Mouse (Mus musculus) liver, adult 2 months (tissue): ENCODE results near the gene Tgm2. TPM values are rescaled to one million over a fixed set of nuclear protein-coding genes. Genes with fewer than 3 reads are reported as not detected.

Source experiments
- DNase-seq: peaks from one replicate; pipeline ENCODE4 v3.0.0-alpha.2; 2011; ENCODE audit warnings: low read depth, low spot score; ENCODE audit errors: extremely low read depth
- H3K27ac ChIP-seq: fragments of 200-500 bp; replicated peaks from 2 replicates; pipeline ENCODE4 v1.5.1; 2012; ENCODE audit warnings: low read depth, mild to moderate bottlenecking, control low read depth, inconsistent platforms, low read length; ENCODE audit not compliant: insufficient read depth
- H3K27me3 ChIP-seq: fragments of 200-500 bp; 2 replicates; pipeline ENCODE4 v1.6.1; 2012; ENCODE audit warnings: mild to moderate bottlenecking, moderate library complexity, low read length, inconsistent platforms; ENCODE audit not compliant: control insufficient read depth, insufficient read depth
- H3K36me3 ChIP-seq: fragments of 200-500 bp; 2 replicates; pipeline ENCODE4 v1.6.1; 2012; ENCODE audit warnings: low read length, inconsistent platforms; ENCODE audit not compliant: control insufficient read depth, insufficient read depth
- H3K4me1 ChIP-seq: fragments of 200-500 bp; 2 replicates; pipeline ENCODE4 v1.6.1; 2011; ENCODE audit warnings: low read length; ENCODE audit not compliant: control insufficient read depth, insufficient read depth
- H3K4me3 ChIP-seq: fragments of 200-500 bp; 2 replicates; pipeline ENCODE4 v1.5.1; 2011; ENCODE audit warnings: low read depth, mild to moderate bottlenecking, control low read depth, low read length, moderate library complexity; ENCODE audit not compliant: insufficient read depth
- H3K79me2 ChIP-seq: fragments of 200-500 bp; 2 replicates; pipeline ENCODE4 v1.6.1; 2012; ENCODE audit warnings: inconsistent platforms, mild to moderate bottlenecking, low read length, moderate library complexity; ENCODE audit not compliant: control insufficient read depth, insufficient read depth
- H3K9ac ChIP-seq: fragments of 200-500 bp; 2 replicates; pipeline ENCODE4 v1.6.1; 2012; ENCODE audit warnings: low read depth, mild to moderate bottlenecking, control low read depth, inconsistent platforms, low read length
- CTCF ChIP-seq: fragments of 200-500 bp; IDR thresholded peaks from 2 replicates; pipeline ENCODE4 v1.5.1; 2011; ENCODE audit warnings: low read depth, low read length, control low read depth
- POLR2A ChIP-seq: fragments of 200-500 bp; IDR thresholded peaks from 2 replicates; pipeline ENCODE4 v1.6.1; 2011; ENCODE audit warnings: low read length, control low read depth; ENCODE audit not compliant: insufficient read depth; ENCODE audit errors: extremely low read depth
- WGBS: fragments of 180-500 bp; shearing (Covaris S2); methylation state at CpG from one replicate; pipeline ENCODE4 v1.1.7; 2018; 5-methylcytosine and 5-hydroxymethylcytosine counted together
- polyA plus RNA-seq: library from polyadenylated mRNA; depleted of rRNA; stranded (reverse); fragments of >200 nt; gene quantifications from 2 replicates; pipeline ENCODE4 v1.2.3, GENCODE M21; 2012
- total RNA-seq: library from RNA; depleted of rRNA; stranded (reverse); fragments of >200 nt; gene quantifications from 2 replicates; pipeline ENCODE4 v1.2.3, GENCODE M21; 2014

The Tgm2 gene
- total and polyA plus RNA-seq, 2 experiments, result 68.3 to 91.7 TPM

DNA sequence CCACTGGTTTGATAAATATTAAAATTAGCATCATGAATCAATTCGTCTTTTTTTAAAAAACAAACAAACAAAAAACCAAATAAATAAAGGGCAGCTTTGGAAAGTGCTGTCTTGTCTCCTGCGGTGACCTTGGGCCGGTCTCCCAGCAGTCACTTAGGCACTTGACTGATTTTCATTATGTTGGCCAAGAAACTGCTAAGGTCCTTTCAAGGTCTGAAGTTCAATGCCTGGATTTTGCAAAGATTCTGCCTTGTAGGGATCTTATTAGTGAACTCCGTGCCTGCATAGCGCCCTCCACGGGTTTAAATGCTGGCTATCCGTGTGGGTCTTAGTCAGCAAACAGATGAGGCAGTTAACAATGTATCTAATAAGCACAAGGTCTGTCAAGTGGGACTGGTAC, 67.3 kb downstream of the Tgm2 start:
- DNase-seq, result peak; percentile 52
- H3K9ac ChIP-seq, result no peak overlapping the region
- H3K27ac ChIP-seq, result peak overlapping the region; percentile 72
- WGBS, result 55% methylated on average over 7 of the region's 7 CpGs
- H3K36me3 ChIP-seq, result peaks cover 2% of the 10 kb centered on the region; the same call in 1 of the 2 replicates
- H3K27me3 ChIP-seq, result no peaks in the 10 kb centered on the region
- no peak overlapping the region for H3K4me3 ChIP-seq
- H3K4me1 ChIP-seq, result peaks cover 42% of the 10 kb centered on the region
- H3K79me2 ChIP-seq, result no peaks in the 10 kb centered on the region
- no peak for TF ChIP-seq POLR2A
- TF ChIP-seq CTCF, result no peak

- Histone ChIP-seq H3K4me3 (no peak overlapping the region), H3K27ac (peak overlapping the region; percentile 93), H3K4me1 (peaks cover 42% of the 10 kb centered on the region), H3K9ac (no peak overlapping the region), H3K27me3 (no peaks in the 10 kb centered on the region), H3K36me3 (peaks cover 3% of the 10 kb centered on the region; the same call in 1 of the 2 replicates), H3K79me2 (no peaks in the 10 kb centered on the region)
- WGBS, result 11% methylated on average over 2 of the region's 2 CpGs
- TF ChIP-seq POLR2A (no peak), CTCF (no peak)
- DNase-seq, result peak; percentile 96
Observed at GRCm38 (mm10) chr2:158077981-158078380, 68.3 kb downstream of the Tgm2 start.

DNA sequence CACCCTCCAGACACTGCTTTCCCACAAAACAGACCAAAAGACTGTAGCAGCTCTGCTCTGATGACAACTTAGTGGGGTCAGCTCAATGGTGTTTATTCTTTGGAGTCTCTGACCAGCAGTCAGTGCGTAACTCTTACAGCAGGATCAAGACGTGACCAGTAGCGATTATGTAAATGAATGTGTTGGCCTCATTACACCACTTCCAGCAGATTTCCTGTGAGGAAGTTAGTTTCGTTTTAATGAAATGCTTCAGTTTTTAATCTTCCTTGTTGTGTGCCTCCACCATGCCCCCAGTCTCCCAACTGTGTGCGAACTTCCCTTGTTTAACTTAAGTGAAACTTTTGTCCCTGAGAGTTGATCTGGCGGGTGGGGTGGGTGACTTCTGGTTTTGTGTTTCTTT, 69.5 kb downstream of the Tgm2 start:
- DNase-seq, result peak; percentile 74
- peaks cover 46% of the 10 kb centered on the region for H3K4me1 ChIP-seq
- peaks cover 5% of the 10 kb centered on the region for H3K36me3 ChIP-seq
- H3K27me3 ChIP-seq, result no peaks in the 10 kb centered on the region
- H3K27ac ChIP-seq, result peak overlapping the region; percentile 69
- no peak overlapping the region for H3K4me3 ChIP-seq
- 31% methylated on average over 6 of the region's 6 CpGs for WGBS
- peak overlapping the region; percentile 9; the same call in 1 of the 2 replicates for H3K9ac ChIP-seq
- TF ChIP-seq CTCF, result no peak
- TF ChIP-seq POLR2A, result no peak
- no peaks in the 10 kb centered on the region for H3K79me2 ChIP-seq

DNA sequence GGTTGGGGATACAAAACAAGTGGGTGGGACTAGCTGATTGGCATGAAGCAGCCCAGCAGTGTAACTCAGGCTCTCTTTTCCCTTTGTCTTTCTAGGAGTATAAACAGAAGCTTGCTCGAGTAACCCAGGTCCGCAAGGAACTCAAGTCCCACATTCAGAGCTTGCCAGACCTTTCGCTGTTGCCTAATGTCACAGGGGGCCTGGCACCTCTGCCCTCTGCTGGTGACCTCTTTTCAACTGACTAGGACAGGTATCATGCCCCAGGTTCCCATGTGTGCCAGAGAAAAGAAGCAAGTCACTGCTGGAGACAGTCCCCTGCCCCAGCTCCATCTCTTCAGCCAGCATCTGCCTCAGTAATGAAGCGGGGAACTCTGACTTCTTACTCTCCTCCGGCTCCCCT, 71.4 kb downstream of the Tgm2 start:
- TF ChIP-seq POLR2A (no peak), CTCF (peak; percentile 72)
- Histone ChIP-seq H3K79me2 (no peaks in the 10 kb centered on the region), H3K4me3 (no peak overlapping the region), H3K27ac (0 out of 2 replicates have a peak overlapping the region, but pooled peaks have one; percentile 0), H3K9ac (no peak overlapping the region), H3K36me3 (peaks cover 5% of the 10 kb centered on the region), H3K4me1 (peaks cover 47% of the 10 kb centered on the region), H3K27me3 (no peaks in the 10 kb centered on the region)
- 49% methylated on average over 5 of the region's 5 CpGs for WGBS
- peak; percentile 81 for DNase-seq

DNA sequence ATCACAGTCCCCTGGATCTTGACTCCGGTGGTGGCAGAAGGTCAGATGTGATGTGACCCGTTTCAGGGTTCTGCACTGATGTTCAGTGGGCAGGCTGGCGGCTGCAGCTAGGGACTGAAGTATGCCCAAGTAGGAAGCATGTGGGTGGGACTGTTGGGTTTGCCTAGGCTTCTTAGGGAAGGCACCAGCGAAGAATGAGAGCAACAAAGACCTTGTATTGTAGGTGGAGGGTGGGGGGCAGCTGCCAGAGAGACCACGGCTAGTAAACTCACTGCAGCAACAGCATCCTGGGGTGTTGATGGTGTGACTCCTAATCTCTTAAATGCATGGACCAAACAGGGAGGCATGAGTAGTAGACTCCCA, 74.6 kb downstream of the Tgm2 start:
- peaks cover 9% of the 10 kb centered on the region for H3K36me3 ChIP-seq
- peaks cover 2% of the 10 kb centered on the region; the same call in 1 of the 2 replicates for H3K79me2 ChIP-seq
- H3K27me3 ChIP-seq, result no peaks in the 10 kb centered on the region
- H3K27ac ChIP-seq, result peak overlapping the region; percentile 70
- H3K4me3 ChIP-seq, result no peak overlapping the region
- no peak overlapping the region for H3K9ac ChIP-seq
- WGBS, result 48% methylated on average over 5 of the region's 5 CpGs
- DNase-seq, result no peak
- TF ChIP-seq POLR2A (no peak), CTCF (no peak)
- peaks cover 25% of the 10 kb centered on the region for H3K4me1 ChIP-seq

DNA sequence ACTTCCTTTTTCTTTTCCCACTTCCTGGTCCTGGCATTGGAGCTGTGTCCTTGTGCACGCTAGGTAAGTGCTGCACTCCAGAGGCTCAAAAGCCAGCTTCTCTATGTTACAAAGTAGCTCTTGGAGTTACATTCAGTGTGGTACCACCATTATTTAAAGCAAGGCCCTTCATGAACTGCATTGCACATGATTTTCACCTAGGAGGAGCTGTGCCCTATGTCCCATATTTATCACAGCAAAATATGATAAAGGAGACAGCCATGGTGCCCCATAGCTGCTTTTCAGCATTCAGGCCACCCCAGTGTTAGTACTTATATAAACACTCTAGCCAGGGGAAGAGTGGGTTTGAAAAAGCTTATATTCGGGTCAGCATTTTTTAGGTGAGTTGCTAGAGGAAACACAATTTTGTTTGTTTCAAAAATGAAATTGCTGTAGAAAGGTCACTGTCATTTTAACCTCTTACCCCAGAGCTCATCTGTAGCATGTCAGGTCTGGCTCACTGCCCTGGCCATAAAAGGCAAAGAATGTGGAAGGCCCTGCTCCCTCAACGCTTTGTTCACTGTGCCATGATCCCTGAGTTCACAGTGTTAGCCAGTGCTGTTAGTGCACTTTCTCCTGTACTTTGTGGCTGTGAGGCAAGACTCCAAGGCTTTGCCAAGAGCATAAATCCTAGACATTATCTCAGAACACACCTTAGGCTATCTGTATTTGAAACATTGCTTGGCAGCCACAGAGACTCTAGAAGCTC, 75.2 kb downstream of the Tgm2 start:
- Histone ChIP-seq H3K36me3 (peaks cover 11% of the 10 kb centered on the region), H3K27ac (peak overlapping the region; percentile 83), H3K4me1 (peaks cover 22% of the 10 kb centered on the region), H3K79me2 (peaks cover 2% of the 10 kb centered on the region; the same call in 1 of the 2 replicates), H3K4me3 (no peak overlapping the region), H3K27me3 (no peaks in the 10 kb centered on the region), H3K9ac (no peak overlapping the region)
- WGBS, result 22% methylated on average over 3 of the region's 3 CpGs
- TF ChIP-seq CTCF (no peak), POLR2A (no peak)
- peak; percentile 98 for DNase-seq
